Mouse (Mus musculus): Measurements from ENCODE around the gene Tmem63c.

DNA sequence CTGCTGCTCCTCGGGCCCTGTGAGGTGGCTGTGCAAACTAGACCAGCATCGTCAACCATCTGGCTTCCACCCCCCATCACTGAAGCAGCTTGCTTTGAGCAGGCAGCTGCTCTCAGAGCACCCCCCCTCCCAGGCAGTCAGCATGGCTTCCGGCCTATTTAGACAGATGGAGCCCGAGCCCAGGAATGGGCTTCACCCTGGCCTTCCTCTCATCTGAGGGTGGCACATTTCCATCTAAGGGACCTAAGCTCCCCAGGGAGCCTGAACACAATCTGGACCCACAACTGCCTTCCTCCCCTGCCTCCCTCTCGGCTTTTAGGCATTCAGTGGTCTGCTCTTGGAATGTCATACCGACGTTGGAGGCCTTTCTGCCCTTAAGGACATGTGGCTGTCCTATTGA lies 22.1 kb downstream of the Tmem63c start:
- TF ChIP-seq CTCF (IDR thresholded peaks at IDR 0.05; ENCODE audit: low read depth, low read length) (no peak), GATA1 (IDR thresholded peaks at IDR 0.05; ENCODE audit: borderline replicate concordance, low read length) (no peak)

Measured in G1E (cell line).